18 mouse cellular contexts compared by ENCODE assay signal in genomic region chr14:67143826-67144225, GRCm38 (mm10).
DNase-seq lines count a peak whose midpoint lies in the region; ATAC-seq and TF ChIP-seq lines count a peak whose summit lies in the region.
"Had no signal": no experiment of that assay in that cellular context is flagged by ENCODE, and none has a peak within 500 bp of the region (broad histone marks: within the 10 kb centered on the region; RNA-seq: fewer than 3 reads in every experiment).

No protein-coding gene starts in this region.

- H3K36me3 ChIP-seq in hindbrain, embryonic 10.5 days, result no peaks in the 10 kb centered on the region
- H3K36me3 ChIP-seq in hindbrain, postnatal 0 days (ENCODE audit: insufficient read depth, low read length), result no peaks in the 10 kb centered on the region
- H3K36me3 ChIP-seq: forebrain, embryonic 10.5 days; hindbrain, embryonic 15.5 days; intestine, embryonic 15.5 days had no signal

- no peak for ATAC-seq in hindbrain, postnatal 0 days
- ATAC-seq: CD4-positive, CD25-positive, alpha-beta regulatory T cell, adult 4 months; forebrain, embryonic 14.5 days; intestine, embryonic 15.5 days had no signal

- H3K27ac ChIP-seq in hindbrain, embryonic 10.5 days, result peak overlapping the region; percentile 18; the same call in 1 of the 2 replicates
- no peak overlapping the region for H3K27ac ChIP-seq in hindbrain, postnatal 0 days
- peak overlapping the region; percentile 96 for H3K27ac ChIP-seq in left cerebral cortex, adult 2 months
- peak overlapping the region; percentile 19 for H3K27ac ChIP-seq in cortical plate, adult 2 months (ENCODE audit: insufficient read depth, low read length)
- H3K27ac ChIP-seq: forebrain, embryonic 10.5 days; hindbrain, embryonic 15.5 days; intestine, embryonic 15.5 days had no signal

- no peak for DNase-seq in hindbrain, embryonic 10.5 days (ENCODE audit: low spot score)
- DNase-seq in hindbrain, postnatal 0 days (ENCODE audit: low spot score), result no peak
- no peak for DNase-seq in left cerebral cortex, adult 2 months (ENCODE audit: extremely low spot score in 1 of 2, low spot score in 2 of 2)
- no peak for DNase-seq in left cerebral cortex, adult 8-10 months (ENCODE audit: low spot score in 2 of 2)
- peak; percentile 64 for DNase-seq in brain, adult 2 months (ENCODE audit: low read depth, low spot score)
- DNase-seq: adrenal gland, adult 2 months; adrenal gland, postnatal 14 days; cerebellum, adult 11-12 months; cerebellum, adult 8-10 months; cerebellum, postnatal 36 days; gastrocnemius, postnatal 25 days had no signal

- peaks cover 30% of the 10 kb centered on the region for H3K4me1 ChIP-seq in hindbrain, embryonic 10.5 days (replicated peaks)
- peaks cover 6% of the 10 kb centered on the region; the same call in 1 of the 2 replicates for H3K4me1 ChIP-seq in hindbrain, postnatal 0 days (ENCODE audit: insufficient read depth, low read length)
- H3K4me1 ChIP-seq in cortical plate, adult 2 months (ENCODE audit: control insufficient read depth, insufficient read depth, low read length), result peaks cover 21% of the 10 kb centered on the region

- no peak overlapping the region for H3K4me2 ChIP-seq in hindbrain, postnatal 0 days (ENCODE audit: low read depth, low read length)
- H3K4me2 ChIP-seq: heart, embryonic 11.5 days; hindbrain, embryonic 15.5 days; intestine, embryonic 15.5 days had no signal

- no peak overlapping the region for H3K9ac ChIP-seq in hindbrain, postnatal 0 days (replicated peaks; ENCODE audit: low read length)
- H3K9ac ChIP-seq: hindbrain, embryonic 15.5 days; intestine, embryonic 15.5 days had no signal

- no peak overlapping the region for H3K4me3 ChIP-seq in hindbrain, embryonic 10.5 days
- H3K4me3 ChIP-seq in hindbrain, postnatal 0 days (ENCODE audit: low read length), result no peak overlapping the region
- H3K4me3 ChIP-seq in left cerebral cortex, adult 2 months, result no peak overlapping the region
- H3K4me3 ChIP-seq in cortical plate, adult 2 months (ENCODE audit: insufficient read depth, low read length), result no peak overlapping the region
- H3K4me3 ChIP-seq: forebrain, embryonic 10.5 days; hindbrain, embryonic 15.5 days; intestine, embryonic 15.5 days had no signal

- TF ChIP-seq CTCF in hindbrain, postnatal 0 days (IDR thresholded peaks at IDR 0.05; ENCODE audit: low read depth), result no peak
- no peak for TF ChIP-seq CTCF in left cerebral cortex, adult 2 months (IDR thresholded peaks at IDR 0.05)
- TF ChIP-seq CTCF in cortical plate, adult 2 months (IDR thresholded peaks at IDR 0.05; ENCODE audit: extremely low read depth, insufficient read depth, low read length), result no peak

- intact Hi-C loops in left cerebral cortex, adult 2 months (cut with DNase I), result loop anchor here (5.0 kb wide), 1 partner anchor 43 kb away; no protein-coding TSS in a partner anchor

- TF ChIP-seq POLR2A in cortical plate, adult 2 months (IDR thresholded peaks at IDR 0.05; ENCODE audit: extremely low read depth, insufficient read depth, low read length), result no peak

- no peaks in the 10 kb centered on the region for H3K9me3 ChIP-seq in hindbrain, embryonic 10.5 days
- H3K9me3 ChIP-seq in hindbrain, postnatal 0 days (ENCODE audit: low read length), result no peaks in the 10 kb centered on the region
- H3K9me3 ChIP-seq: forebrain, embryonic 10.5 days; hindbrain, embryonic 15.5 days; intestine, embryonic 15.5 days had no signal

- H3K27me3 ChIP-seq in hindbrain, embryonic 10.5 days (ENCODE audit: insufficient read depth, poor library complexity, severe bottlenecking), result no peaks in the 10 kb centered on the region
- no peaks in the 10 kb centered on the region for H3K27me3 ChIP-seq in hindbrain, postnatal 0 days (ENCODE audit: insufficient read depth, low read length)
- H3K27me3 ChIP-seq: hindbrain, embryonic 15.5 days; intestine, embryonic 15.5 days had no signal

- 40% methylated on average over 6 of the region's 6 CpGs for WGBS in hindbrain, embryonic 10.5 days
- 38% methylated on average over 6 of the region's 6 CpGs for whole genome bisulfite sequencing in hindbrain, postnatal 0 days
